Mouse (Mus musculus) limb, embryonic 13.5 days (tissue): Measurements from ENCODE around the gene Gm20937. TPM values are rescaled to one million over a fixed set of nuclear protein-coding genes. Genes with fewer than 3 reads are reported as not detected.
"Not testable (repeated sequence)": the region's sequence is repeated elsewhere in the genome, so short reads cannot be mapped to it uniquely, and the experiment has no call there.

Experiments used
- ATAC-seq: fragments of 200-750 bp; cut with Nextera tagmentation; 2 replicates; pipeline ENCODE4 v1.8.0; 2017; ENCODE audit warnings: low read depth, moderate number of reproducible peaks, moderate TSS enrichment; ENCODE audit not compliant: low FRiP score
- H3K27ac ChIP-seq: fragments of 300-500 bp; sonication (generic); 2 replicates; pipeline ENCODE4 v1.5.1; 2015; ENCODE audit warnings: inconsistent platforms, mild to moderate bottlenecking, moderate library complexity
- H3K27me3 ChIP-seq: fragments of 300-500 bp; sonication (generic); 2 replicates; pipeline ENCODE4 v1.6.1; 2015; ENCODE audit warnings: mild to moderate bottlenecking, inconsistent platforms
- H3K36me3 ChIP-seq: fragments of 300-500 bp; sonication (generic); 2 replicates; pipeline ENCODE4 v1.6.1; 2015; ENCODE audit warnings: inconsistent platforms, mild to moderate bottlenecking, moderate library complexity
- H3K4me1 ChIP-seq: fragments of 300-500 bp; sonication (generic); 2 replicates; pipeline ENCODE4 v1.6.1; 2015; ENCODE audit warnings: inconsistent platforms
- H3K4me2 ChIP-seq: fragments of 300-500 bp; sonication (generic); replicated peaks from 2 replicates; pipeline ENCODE4 v1.6.1; 2015; ENCODE audit warnings: inconsistent platforms, mild to moderate bottlenecking, moderate library complexity
- H3K4me3 ChIP-seq: fragments of 300-500 bp; sonication (generic); 2 replicates; pipeline ENCODE4 v1.5.1; 2015; ENCODE audit warnings: moderate library complexity, mild to moderate bottlenecking, inconsistent platforms
- H3K9ac ChIP-seq: fragments of 300-500 bp; sonication (generic); 2 replicates; pipeline ENCODE4 v1.6.1; 2015; ENCODE audit warnings: mild to moderate bottlenecking, inconsistent platforms
- H3K9me3 ChIP-seq: fragments of 300-500 bp; sonication (generic); 2 replicates; pipeline ENCODE4 v1.6.1; 2016; ENCODE audit warnings: inconsistent platforms
- WGBS: fragments of 180-500 bp; shearing (Covaris S2); methylation state at CpG from one replicate; pipeline ENCODE4 v1.1.7; 2015; 5-methylcytosine and 5-hydroxymethylcytosine counted together
- polyA plus RNA-seq: library from polyadenylated mRNA; unstranded; fragments of >200 nt; fragmentation: Nextera tagmentation; extraction: Ambion mirVana; gene quantifications from 2 replicates; pipeline ENCODE4 v1.2.1, GENCODE M21; 2015

Gene Gm20937
- polyA plus RNA-seq: not detected in 2 replicates

GRCm38 (mm10) chrY:68294798-68295197, at the start of gene Gm20937:
TSS of gene Gm20937 (minus strand) at chrY:68294898.
- not testable (repeated sequence) for H3K27ac ChIP-seq, ATAC-seq, H3K9ac ChIP-seq, H3K4me2 ChIP-seq, H3K27me3 ChIP-seq, H3K4me1 ChIP-seq, H3K4me3 ChIP-seq, H3K9me3 ChIP-seq, H3K36me3 ChIP-seq
- no CpG with 5 or more reads among the region's 6 CpGs for WGBS

Other genes with a start within 250 kb of the Gm20937 start
- not detected in 2 replicates for gene Gm20816, start 243.1 kb upstream of the Gm20937 start, polyA plus RNA-seq